In genomic region chr7:16706385-16706784, GRCm38 (mm10) we compare ENCODE assay signal across 19 mouse cellular contexts. TPM values are rescaled to one million over a fixed set of nuclear protein-coding genes. Genes with fewer than 3 reads are reported as not detected.
DNase-seq lines count a peak whose midpoint lies in the region; ATAC-seq and TF ChIP-seq lines count a peak whose summit lies in the region.
"Had no signal": no experiment of that assay in that cellular context is flagged by ENCODE, and none has a peak within 500 bp of the region (broad histone marks: within the 10 kb centered on the region; RNA-seq: fewer than 3 reads in every experiment).

No protein-coding gene starts in this region.

- ATAC-seq in frontal cortex, adult (ENCODE audit: low TSS enrichment), result peak; percentile 99
- no peak for ATAC-seq in limb, embryonic 14.5 days (ENCODE audit: low FRiP score, low read depth)
- ATAC-seq in hindbrain, embryonic 11.5 days (ENCODE audit: low FRiP score), result no peak
- no peak for ATAC-seq in liver, embryonic 12.5 days
- ATAC-seq: inflammation-experienced regulatory T-cells, adult 6 months had no signal

- H3K9ac ChIP-seq in limb, embryonic 14.5 days (ENCODE audit: low read depth, low read length, severe bottlenecking), result no peak overlapping the region
- H3K9ac ChIP-seq in hindbrain, embryonic 11.5 days (ENCODE audit: low read depth, low read length), result no peak overlapping the region
- no peak overlapping the region for H3K9ac ChIP-seq in liver, embryonic 12.5 days
- H3K9ac ChIP-seq: kidney, embryonic 15.5 days; neural tube, embryonic 12.5 days had no signal

- no peak overlapping the region for H3K4me2 ChIP-seq in limb, embryonic 14.5 days (replicated peaks; ENCODE audit: low read depth, low read length, severe bottlenecking)
- H3K4me2 ChIP-seq in hindbrain, embryonic 11.5 days (replicated peaks; ENCODE audit: low read depth, low read length), result no peak overlapping the region
- H3K4me2 ChIP-seq in liver, embryonic 12.5 days, result no peak overlapping the region
- H3K4me2 ChIP-seq: kidney, embryonic 15.5 days; midbrain, embryonic 11.5 days; neural tube, embryonic 12.5 days had no signal

- H3K27me3 ChIP-seq in limb, embryonic 14.5 days (ENCODE audit: control insufficient read depth, insufficient read depth, low read length), result no peaks in the 10 kb centered on the region
- H3K27me3 ChIP-seq in hindbrain, embryonic 11.5 days (ENCODE audit: control insufficient read depth, insufficient read depth, low read length), result no peaks in the 10 kb centered on the region
- H3K27me3 ChIP-seq in liver, embryonic 12.5 days (replicated peaks), result peaks cover 25% of the 10 kb centered on the region
- H3K27me3 ChIP-seq: kidney, embryonic 15.5 days had no signal

- H3K4me1 ChIP-seq in limb, embryonic 14.5 days (ENCODE audit: control insufficient read depth, insufficient read depth, low read length), result peaks cover 11% of the 10 kb centered on the region; the same call in 1 of the 2 replicates
- H3K4me1 ChIP-seq in hindbrain, embryonic 11.5 days (replicated peaks; ENCODE audit: control insufficient read depth, insufficient read depth, low read length), result no peaks in the 10 kb centered on the region
- H3K4me1 ChIP-seq in liver, embryonic 12.5 days, result no peaks in the 10 kb centered on the region
- H3K4me1 ChIP-seq: kidney, embryonic 15.5 days; neural tube, embryonic 12.5 days had no signal

- 16% methylated on average over 9 of the region's 9 CpGs for WGBS in limb, embryonic 14.5 days
- WGBS in hindbrain, embryonic 11.5 days, result 63% methylated on average over 9 of the region's 9 CpGs
- 46% methylated on average over 9 of the region's 9 CpGs for WGBS in liver, embryonic 12.5 days (ENCODE audit: insufficient replicate concordance)

- TF ChIP-seq POLR2A in limb, embryonic 14.5 days (IDR thresholded peaks at IDR 0.05; ENCODE audit: borderline replicate concordance, extremely low read depth, insufficient read depth, insufficient read length), result no peak

- DNase-seq in frontal cortex, postnatal 25 days (ENCODE audit: low spot score in 2 of 2), result no peak
- peak; percentile 30 to 49 for DNase-seq in layer of hippocampus, adult 18-20 months (ENCODE audit: low spot score in 2 of 2)
- no peak for DNase-seq in layer of hippocampus, postnatal 10 days (ENCODE audit: low spot score in 2 of 2)
- DNase-seq in frontal cortex, postnatal 36 days (ENCODE audit: low spot score in 2 of 2), result peak; percentile 42 to 72
- no peak for DNase-seq in limb, embryonic 14.5 days (ENCODE audit: low spot score)
- DNase-seq in hindbrain, embryonic 11.5 days (ENCODE audit: low spot score), result no peak
- DNase-seq: adrenal gland, adult 2 months; heart, adult 2 months; lung, adult 18-20 months; retina, postnatal 1 day; thymus, postnatal 14 days had no signal

- no peaks in the 10 kb centered on the region for H3K36me3 ChIP-seq in limb, embryonic 14.5 days (ENCODE audit: control insufficient read depth, insufficient read depth, low read length)
- no peaks in the 10 kb centered on the region for H3K36me3 ChIP-seq in hindbrain, embryonic 11.5 days (ENCODE audit: control insufficient read depth, insufficient read depth, low read length)
- H3K36me3 ChIP-seq in liver, embryonic 12.5 days, result no peaks in the 10 kb centered on the region
- H3K36me3 ChIP-seq: kidney, embryonic 15.5 days; neural tube, embryonic 12.5 days had no signal

- no peaks in the 10 kb centered on the region for H3K9me3 ChIP-seq in limb, embryonic 14.5 days (ENCODE audit: control insufficient read depth, low read length)
- no peaks in the 10 kb centered on the region for H3K9me3 ChIP-seq in hindbrain, embryonic 11.5 days (ENCODE audit: control insufficient read depth, low read length)
- H3K9me3 ChIP-seq in liver, embryonic 12.5 days (replicated peaks), result no peaks in the 10 kb centered on the region
- H3K9me3 ChIP-seq: kidney, embryonic 15.5 days; neural tube, embryonic 12.5 days had no signal

- 0 out of 2 replicates have a peak overlapping the region, but pooled peaks have one; percentile 19 for H3K27ac ChIP-seq in limb, embryonic 14.5 days (replicated peaks; ENCODE audit: low read depth, low read length)
- H3K27ac ChIP-seq in hindbrain, embryonic 11.5 days (ENCODE audit: low read depth, low read length), result no peak overlapping the region
- no peak overlapping the region for H3K27ac ChIP-seq in liver, embryonic 12.5 days
- H3K27ac ChIP-seq: heart, adult 2 months; kidney, embryonic 15.5 days; neural tube, embryonic 12.5 days had no signal

- H3K4me3 ChIP-seq in limb, embryonic 14.5 days (replicated peaks; ENCODE audit: low read length), result no peak overlapping the region
- no peak overlapping the region for H3K4me3 ChIP-seq in hindbrain, embryonic 11.5 days (ENCODE audit: low read depth, low read length)
- no peak overlapping the region for H3K4me3 ChIP-seq in liver, embryonic 12.5 days
- H3K4me3 ChIP-seq: heart, adult 2 months; kidney, embryonic 15.5 days; neural tube, embryonic 12.5 days had no signal

RNA-seq across cellular contexts. Expression of gene Ceacam9, which starts 15.3 kb away (rescaled TPM):
- not detected for total RNA-seq in layer of hippocampus, adult 18-20 months (2021)
- not detected for total RNA-seq in layer of hippocampus, postnatal 10 days (2021)
- 0.04 and 0.10 TPM in 2 replicates for polyA plus RNA-seq in limb, embryonic 14.5 days (2012; rRNA removed)
- not detected in 2 replicates for polyA plus RNA-seq in limb, embryonic 14.5 days (2014; fragmentation: Nextera tagmentation; extraction: Ambion mirVana)
- not detected in 2 replicates for polyA plus RNA-seq in hindbrain, embryonic 11.5 days (2014; fragmentation: Nextera tagmentation; extraction: Ambion mirVana)
- not detected in 2 replicates for polyA plus RNA-seq in liver, embryonic 12.5 days (2016; fragmentation: Nextera tagmentation; extraction: Ambion mirVana)
- total RNA-seq: adrenal gland, adult 2 months; common myeloid progenitor, adult 5-6 weeks; heart, adult 2 months; left cerebral cortex, postnatal 10 days had no signal
- polyA plus RNA-seq: adrenal gland, adult 2 months; heart, adult 2 months; inflammation-experienced regulatory T-cells, adult 6 months; kidney, embryonic 15.5 days; midbrain, embryonic 11.5 days; neural tube, embryonic 12.5 days had no signal

RNA-seq across cellular contexts. Expression of gene Ceacam15, which starts 30.9 kb away (rescaled TPM):
- not detected for total RNA-seq in layer of hippocampus, adult 18-20 months (2021)
- not detected for total RNA-seq in layer of hippocampus, postnatal 10 days (2021)
- not detected in 2 replicates for polyA plus RNA-seq in limb, embryonic 14.5 days (2012; rRNA removed)
- not detected in 2 replicates for polyA plus RNA-seq in limb, embryonic 14.5 days (2014; fragmentation: Nextera tagmentation; extraction: Ambion mirVana)
- polyA plus RNA-seq in hindbrain, embryonic 11.5 days (2014; fragmentation: Nextera tagmentation; extraction: Ambion mirVana), result not detected in 2 replicates
- not detected in 2 replicates for polyA plus RNA-seq in liver, embryonic 12.5 days (2016; fragmentation: Nextera tagmentation; extraction: Ambion mirVana)
- total RNA-seq: adrenal gland, adult 2 months; common myeloid progenitor, adult 5-6 weeks; heart, adult 2 months; left cerebral cortex, postnatal 10 days had no signal
- polyA plus RNA-seq: adrenal gland, adult 2 months; kidney, embryonic 15.5 days; midbrain, embryonic 11.5 days; neural tube, embryonic 12.5 days had no signal

RNA-seq across cellular contexts. Expression of gene Ap2s1, which starts 31.8 kb away (rescaled TPM):
- 100 to 1,000 TPM; 257 to 266 TPM for total RNA-seq in layer of hippocampus, adult 18-20 months (2021)
- 100 to 1,000 TPM; 348 to 366 TPM for total RNA-seq in layer of hippocampus, postnatal 10 days (2021)
- 271 and 297 TPM in 2 replicates for polyA plus RNA-seq in limb, embryonic 14.5 days (2012; rRNA removed)
- polyA plus RNA-seq in limb, embryonic 14.5 days (2014; fragmentation: Nextera tagmentation; extraction: Ambion mirVana), result 271 and 295 TPM in 2 replicates
- polyA plus RNA-seq in hindbrain, embryonic 11.5 days (2014; fragmentation: Nextera tagmentation; extraction: Ambion mirVana), result 298 and 307 TPM in 2 replicates
- 218 and 230 TPM in 2 replicates for polyA plus RNA-seq in liver, embryonic 12.5 days (2016; fragmentation: Nextera tagmentation; extraction: Ambion mirVana)

Comparison
In these comparisons a context has a peak if more than half of its experiments do, and no peak if none do; other contexts are left out.
1. DNase-seq: peak in layer of hippocampus, adult 18-20 months (2 of 2) and frontal cortex, postnatal 36 days (2 of 2); none in frontal cortex, postnatal 25 days (0 of 2), layer of hippocampus, postnatal 10 days (0 of 2), limb, embryonic 14.5 days (single experiment) and hindbrain, embryonic 11.5 days (single experiment).